Mouse (Mus musculus): Measurements from ENCODE around the gene Dtx4. TPM values are rescaled to one million over a fixed set of nuclear protein-coding genes. Genes with fewer than 3 reads are reported as not detected.

Dtx4 gene
- total and polyA plus RNA-seq, 2 experiments from 2014 or later: 24.6 to 54.7 TPM

DNA sequence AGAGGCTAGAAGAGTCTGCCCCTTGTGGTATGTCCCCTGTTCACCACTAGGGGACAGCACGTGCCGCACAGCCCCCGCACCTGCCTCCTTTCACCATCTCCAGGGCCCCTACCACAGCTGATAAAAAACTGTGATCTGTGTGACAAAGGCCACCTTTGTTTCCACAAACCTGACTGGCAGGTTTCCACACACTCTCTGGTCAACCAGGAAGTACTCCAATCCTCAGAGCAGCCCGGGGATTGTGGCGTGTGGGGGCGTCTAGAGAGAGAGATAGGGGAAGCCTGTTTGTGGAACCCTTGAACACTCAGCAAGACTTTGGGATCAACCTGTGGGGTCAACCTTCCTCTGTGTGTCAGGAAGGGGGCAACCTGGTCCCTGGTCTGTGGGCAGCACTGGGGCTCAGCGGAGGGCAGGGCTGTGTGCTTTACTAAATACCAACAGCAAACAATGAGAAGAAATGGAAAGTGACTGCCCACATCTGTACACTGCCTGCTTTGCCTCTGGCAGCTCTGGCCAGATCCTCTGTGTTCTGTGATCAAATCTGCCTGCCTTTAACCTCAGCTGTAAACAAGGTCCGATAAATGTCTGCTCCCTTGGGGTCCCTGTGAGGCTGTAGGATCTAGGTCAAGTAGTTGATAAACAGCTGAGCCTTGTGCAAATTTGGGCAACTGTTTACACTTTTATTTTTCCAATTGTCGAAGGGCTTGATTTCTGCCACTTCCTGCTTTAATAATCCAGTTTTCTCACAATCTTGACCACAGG lies 12.9 kb downstream of the Dtx4 start:
- peaks cover 36% of the 10 kb centered on the region for H3K36me3 ChIP-seq (ENCODE audit: insufficient read depth, low read length)
- H3K9ac ChIP-seq (replicated peaks; ENCODE audit: low read length): no peak overlapping the region
- H3K4me3 ChIP-seq (ENCODE audit: low read length): no peak overlapping the region
- WGBS: 12% methylated on average over 9 of the region's 9 CpGs
- ATAC-seq (peak; percentile 36; the same call in 1 of the 2 replicates), DNase-seq (ENCODE audit: low spot score) (peak; percentile 35)
- H3K4me2 ChIP-seq (ENCODE audit: low read depth, low read length): no peak overlapping the region
- no peaks in the 10 kb centered on the region for H3K9me3 ChIP-seq (ENCODE audit: low read length)
- peak overlapping the region; percentile 67 for H3K27ac ChIP-seq
- TF ChIP-seq CTCF (IDR thresholded peaks at IDR 0.05; ENCODE audit: low read depth): peak; percentile 80
- peaks cover 11% of the 10 kb centered on the region for H3K4me1 ChIP-seq (ENCODE audit: insufficient read depth, low read length)
- no peaks in the 10 kb centered on the region for H3K27me3 ChIP-seq (ENCODE audit: insufficient read depth, low read length)

DNA sequence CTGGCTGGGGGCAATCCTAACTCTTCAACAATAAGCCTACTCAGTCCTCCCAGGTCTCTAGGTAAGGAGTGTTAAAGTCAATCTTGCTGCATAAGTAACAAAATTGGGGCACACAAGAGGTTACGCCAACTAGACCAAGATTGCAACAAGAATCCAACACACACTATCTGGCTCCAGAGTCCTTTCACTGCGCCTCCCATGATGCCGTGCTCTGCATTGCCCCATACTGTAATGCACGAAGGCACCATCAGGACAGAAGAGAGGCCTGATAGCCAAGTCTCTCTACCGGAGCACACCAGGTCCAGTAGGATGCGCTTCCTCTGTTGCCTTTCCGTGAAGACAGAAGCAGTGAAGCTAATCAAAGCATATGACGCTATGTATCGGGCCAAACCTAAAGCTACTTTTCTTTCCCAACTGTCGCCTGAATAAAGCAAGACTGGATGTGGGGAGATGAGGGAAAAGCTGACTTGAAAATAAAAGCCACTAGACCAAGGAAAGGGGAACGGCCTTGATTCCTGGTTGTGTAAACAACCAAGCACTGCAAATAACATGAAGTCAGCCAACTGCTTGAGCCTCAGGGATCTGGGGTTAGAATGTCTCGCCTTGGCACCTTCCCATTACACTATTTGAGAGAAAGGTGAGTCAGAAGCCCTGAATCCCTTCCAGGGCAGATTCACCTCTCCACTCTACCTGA lies 13.6 kb downstream of the Dtx4 start:
- DNase-seq (ENCODE audit: low spot score) (no peak), ATAC-seq (no peak)
- H3K9ac ChIP-seq (replicated peaks; ENCODE audit: low read length): no peak overlapping the region
- H3K27ac ChIP-seq: peak overlapping the region; percentile 37; the same call in 1 of the 2 replicates
- no peak for TF ChIP-seq CTCF (IDR thresholded peaks at IDR 0.05; ENCODE audit: low read depth)
- H3K4me1 ChIP-seq (ENCODE audit: insufficient read depth, low read length): peaks cover 9% of the 10 kb centered on the region
- no peaks in the 10 kb centered on the region for H3K27me3 ChIP-seq (ENCODE audit: insufficient read depth, low read length)
- H3K4me2 ChIP-seq (ENCODE audit: low read depth, low read length): no peak overlapping the region
- no peak overlapping the region for H3K4me3 ChIP-seq (ENCODE audit: low read length)
- 74% methylated on average over 12 of the region's 12 CpGs for WGBS
- H3K36me3 ChIP-seq (ENCODE audit: insufficient read depth, low read length): peaks cover 42% of the 10 kb centered on the region
- no peaks in the 10 kb centered on the region for H3K9me3 ChIP-seq (ENCODE audit: low read length)

- no peaks in the 10 kb centered on the region for H3K27me3 ChIP-seq (ENCODE audit: insufficient read depth, low read length)
- H3K4me1 ChIP-seq (ENCODE audit: insufficient read depth, low read length): peaks cover 7% of the 10 kb centered on the region
- 48% methylated on average over 6 of the region's 6 CpGs for WGBS
- ATAC-seq (no peak), DNase-seq (ENCODE audit: low spot score) (peak; percentile 25)
- H3K36me3 ChIP-seq (ENCODE audit: insufficient read depth, low read length): peaks cover 45% of the 10 kb centered on the region
- no peaks in the 10 kb centered on the region for H3K9me3 ChIP-seq (ENCODE audit: low read length)
- peak overlapping the region; percentile 37; the same call in 1 of the 2 replicates for H3K27ac ChIP-seq
- TF ChIP-seq CTCF (IDR thresholded peaks at IDR 0.05; ENCODE audit: low read depth): no peak
- H3K4me2 ChIP-seq (ENCODE audit: low read depth, low read length): no peak overlapping the region
- H3K9ac ChIP-seq (replicated peaks; ENCODE audit: low read length): no peak overlapping the region
- H3K4me3 ChIP-seq (ENCODE audit: low read length): no peak overlapping the region
Measured at GRCm38 (mm10) chr19:12486875-12487274, 14.4 kb downstream of the Dtx4 start.

- 47% methylated on average over 3 of the region's 3 CpGs for WGBS
- no peaks in the 10 kb centered on the region for H3K27me3 ChIP-seq (ENCODE audit: insufficient read depth, low read length)
Measured at GRCm38 (mm10) chr19:12485631-12486030, 15.6 kb downstream of the Dtx4 start.

GRCm38 (mm10) chr19:12485223-12485622 lies 16.0 kb downstream of the Dtx4 start:
- no peaks in the 10 kb centered on the region for H3K9me3 ChIP-seq (ENCODE audit: low read length)
- DNase-seq (ENCODE audit: low spot score) (no peak), ATAC-seq (no peak)
- 59% methylated on average over 13 of the region's 13 CpGs for WGBS
- TF ChIP-seq CTCF (IDR thresholded peaks at IDR 0.05; ENCODE audit: low read depth): no peak
- no peak overlapping the region for H3K4me2 ChIP-seq (ENCODE audit: low read depth, low read length)
- H3K36me3 ChIP-seq (ENCODE audit: insufficient read depth, low read length): peaks cover 44% of the 10 kb centered on the region
- H3K27me3 ChIP-seq (ENCODE audit: insufficient read depth, low read length): no peaks in the 10 kb centered on the region
- peaks cover 5% of the 10 kb centered on the region for H3K4me1 ChIP-seq (ENCODE audit: insufficient read depth, low read length)
- H3K27ac ChIP-seq: peak overlapping the region; percentile 68; the same call in 1 of the 2 replicates
- H3K4me3 ChIP-seq (ENCODE audit: low read length): no peak overlapping the region
- no peak overlapping the region for H3K9ac ChIP-seq (replicated peaks; ENCODE audit: low read length)

More at GRCm38 (mm10) chr19:12485631-12486030, 15.6 kb downstream of the Dtx4 start:
- Histone ChIP-seq H3K4me1 (ENCODE audit: insufficient read depth, low read length) (peaks cover 5% of the 10 kb centered on the region), H3K4me2 (ENCODE audit: low read depth, low read length) (no peak overlapping the region), H3K9ac (replicated peaks; ENCODE audit: low read length) (no peak overlapping the region), H3K9me3 (ENCODE audit: low read length) (no peaks in the 10 kb centered on the region), H3K4me3 (ENCODE audit: low read length) (no peak overlapping the region), H3K36me3 (ENCODE audit: insufficient read depth, low read length) (peaks cover 44% of the 10 kb centered on the region), H3K27ac (0 out of 2 replicates have a peak overlapping the region, but pooled peaks have one; percentile 37)
- ATAC-seq (no peak), DNase-seq (ENCODE audit: low spot score) (no peak)
- TF ChIP-seq CTCF (IDR thresholded peaks at IDR 0.05; ENCODE audit: low read depth): no peak

GRCm38 (mm10) chr19:12484210-12484609 lies 17.0 kb downstream of the Dtx4 start:
- H3K4me1 ChIP-seq (ENCODE audit: insufficient read depth, low read length): peaks cover 5% of the 10 kb centered on the region
- no peak overlapping the region for H3K4me3 ChIP-seq (ENCODE audit: low read length)
- WGBS: 29% methylated on average over 4 of the region's 4 CpGs
- no peak overlapping the region for H3K9ac ChIP-seq (replicated peaks; ENCODE audit: low read length)
- no peaks in the 10 kb centered on the region for H3K27me3 ChIP-seq (ENCODE audit: insufficient read depth, low read length)
- TF ChIP-seq CTCF (IDR thresholded peaks at IDR 0.05; ENCODE audit: low read depth): no peak
- H3K9me3 ChIP-seq (ENCODE audit: low read length): no peaks in the 10 kb centered on the region
- peak overlapping the region; percentile 68 for H3K27ac ChIP-seq
- no peak overlapping the region for H3K4me2 ChIP-seq (ENCODE audit: low read depth, low read length)
- DNase-seq (ENCODE audit: low spot score) (peak; percentile 70), ATAC-seq (peak; percentile 52; the same call in 1 of the 2 replicates)
- peaks cover 53% of the 10 kb centered on the region for H3K36me3 ChIP-seq (ENCODE audit: insufficient read depth, low read length)

Data from hindbrain, postnatal 0 days (tissue).